ENCODE assay signal across 15 mouse cellular contexts in the genomic region with DNA sequence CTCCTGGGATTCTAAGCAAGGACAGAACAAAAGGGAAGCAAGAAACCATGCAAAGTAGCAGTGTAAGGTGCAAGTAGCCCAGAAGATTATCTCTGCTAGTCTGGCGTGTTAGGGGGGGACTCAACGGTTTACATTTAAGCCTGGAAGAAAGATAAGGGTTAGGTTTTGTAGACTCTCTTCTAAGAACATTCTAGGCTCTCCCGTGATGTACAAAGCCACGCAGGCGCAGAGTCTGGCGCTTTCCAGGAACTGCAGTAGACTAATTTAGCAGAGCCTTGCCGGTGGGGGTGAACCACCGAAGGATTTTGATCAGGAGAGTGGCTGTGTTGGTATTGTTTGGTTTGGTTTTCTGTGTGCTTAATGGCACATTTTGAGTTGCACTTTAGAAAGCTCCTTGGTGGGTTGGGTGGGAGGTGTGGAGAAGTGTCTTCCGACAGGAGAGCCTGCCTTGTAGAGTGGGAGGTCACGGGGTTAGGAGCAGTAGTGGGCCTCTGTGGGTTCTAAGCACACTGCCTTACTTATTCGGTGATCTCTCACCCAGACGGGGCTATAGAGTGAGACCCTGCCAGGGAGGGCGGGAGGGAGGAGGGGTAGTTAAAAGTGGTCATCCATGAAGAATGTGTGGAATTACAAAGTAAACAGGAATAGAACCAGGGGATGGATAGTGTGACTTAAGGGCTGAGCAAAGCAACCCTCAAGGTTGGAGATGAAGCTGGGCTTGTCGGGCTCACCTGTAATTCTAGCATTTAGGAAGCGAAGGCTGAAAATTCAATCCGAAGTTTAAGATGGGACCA. TPM values are rescaled to one million over a fixed set of nuclear protein-coding genes. Genes with fewer than 3 reads are reported as not detected.
A peak's percentile ranks its signal among the peaks of the same experiment; 100 is the strongest.
DNase-seq lines count a peak whose midpoint lies in the region; ATAC-seq and TF ChIP-seq lines count a peak whose summit lies in the region.
"Had no signal": no experiment of that assay in that cellular context is flagged by ENCODE, and none has a peak within 500 bp of the region (broad histone marks: within the 10 kb centered on the region; RNA-seq: fewer than 3 reads in every experiment).

No protein-coding gene starts in this region.

- H3K36me3 ChIP-seq in heart, embryonic 13.5 days, result peaks cover 55% of the 10 kb centered on the region
- peaks cover 29% of the 10 kb centered on the region for H3K36me3 ChIP-seq in lung, embryonic 16.5 days (ENCODE audit: control insufficient read depth, insufficient read depth, low read length)
- peaks cover 11% of the 10 kb centered on the region for H3K36me3 ChIP-seq in liver, postnatal 0 days (replicated peaks; ENCODE audit: insufficient read depth, low read length)

- H3K4me1 ChIP-seq in heart, embryonic 13.5 days, result peaks cover 45% of the 10 kb centered on the region
- peaks cover 34% of the 10 kb centered on the region for H3K4me1 ChIP-seq in lung, embryonic 16.5 days (replicated peaks; ENCODE audit: control insufficient read depth, insufficient read depth, low read length)
- H3K4me1 ChIP-seq in liver, postnatal 0 days (ENCODE audit: insufficient read depth), result peaks cover 3% of the 10 kb centered on the region; the same call in 1 of the 2 replicates
- H3K4me1 ChIP-seq: forebrain, embryonic 12.5 days had no signal

- H3K4me2 ChIP-seq in heart, embryonic 13.5 days, result no peak overlapping the region
- no peak overlapping the region for H3K4me2 ChIP-seq in lung, embryonic 16.5 days (ENCODE audit: low read depth, low read length)
- no peak overlapping the region for H3K4me2 ChIP-seq in liver, postnatal 0 days (ENCODE audit: low read depth, low read length)
- H3K4me2 ChIP-seq: forebrain, embryonic 12.5 days; hindbrain, embryonic 15.5 days had no signal

- DNase-seq in heart, adult 9 months (ENCODE audit: low spot score in 2 of 2), result no peak
- DNase-seq in lung, postnatal 14 days, result no peak
- DNase-seq in liver, postnatal 0 days, result no peak
- DNase-seq in embryo, embryonic 10.5 days (ENCODE audit: low spot score), result no peak
- DNase-seq in spleen, adult 18-20 months, result no peak
- DNase-seq: adrenal gland, postnatal 36 days; cerebellum, adult 8-10 months; gastrocnemius, postnatal 36 days had no signal

- 59% methylated on average over 16 of the region's 16 CpGs for WGBS in heart, embryonic 13.5 days
- 49% methylated on average over 16 of the region's 16 CpGs for WGBS in lung, embryonic 16.5 days
- 59% methylated on average over 16 of the region's 16 CpGs for WGBS in liver, postnatal 0 days (ENCODE audit: insufficient replicate concordance)

- peak overlapping the region; percentile 50; the same call in 1 of the 2 replicates for H3K9ac ChIP-seq in heart, embryonic 13.5 days
- peak overlapping the region; percentile 14; the same call in 1 of the 2 replicates for H3K9ac ChIP-seq in lung, embryonic 16.5 days (ENCODE audit: low read length)
- H3K9ac ChIP-seq in liver, postnatal 0 days (replicated peaks), result no peak overlapping the region
- H3K9ac ChIP-seq: forebrain, embryonic 12.5 days; hindbrain, embryonic 15.5 days had no signal

- TF ChIP-seq CTCF in liver, postnatal 0 days (IDR thresholded peaks at IDR 0.05; ENCODE audit: low read depth), result no peak

- no peak overlapping the region for H3K4me3 ChIP-seq in heart, embryonic 13.5 days
- H3K4me3 ChIP-seq in lung, embryonic 16.5 days (ENCODE audit: low read length), result no peak overlapping the region
- no peak overlapping the region for H3K4me3 ChIP-seq in liver, postnatal 0 days (ENCODE audit: low read depth, low read length)
- H3K4me3 ChIP-seq: forebrain, embryonic 12.5 days; hindbrain, embryonic 15.5 days; layer of hippocampus, adult 2 months had no signal

- no peaks in the 10 kb centered on the region for H3K9me3 ChIP-seq in heart, embryonic 13.5 days
- H3K9me3 ChIP-seq in lung, embryonic 16.5 days (ENCODE audit: control insufficient read depth, low read length), result no peaks in the 10 kb centered on the region
- H3K9me3 ChIP-seq in liver, postnatal 0 days (ENCODE audit: low read length), result no peaks in the 10 kb centered on the region
- H3K9me3 ChIP-seq: forebrain, embryonic 12.5 days; hindbrain, embryonic 15.5 days had no signal

- H3K27me3 ChIP-seq in heart, embryonic 13.5 days (replicated peaks), result no peaks in the 10 kb centered on the region
- no peaks in the 10 kb centered on the region for H3K27me3 ChIP-seq in lung, embryonic 16.5 days (ENCODE audit: control insufficient read depth, insufficient read depth, low read depth, low read length)
- no peaks in the 10 kb centered on the region for H3K27me3 ChIP-seq in liver, postnatal 0 days (ENCODE audit: insufficient read depth, low read length)
- H3K27me3 ChIP-seq: forebrain, embryonic 12.5 days had no signal

- peak overlapping the region; percentile 32; the same call in 1 of the 2 replicates for H3K27ac ChIP-seq in heart, embryonic 13.5 days (replicated peaks)
- H3K27ac ChIP-seq in lung, embryonic 16.5 days (ENCODE audit: low read length), result peak overlapping the region; percentile 73
- no peak overlapping the region for H3K27ac ChIP-seq in liver, postnatal 0 days (ENCODE audit: low read depth)
- H3K27ac ChIP-seq: forebrain, embryonic 12.5 days; hindbrain, embryonic 15.5 days had no signal

- ATAC-seq in heart, embryonic 13.5 days (ENCODE audit: extremely low read depth, insufficient number of reproducible peaks, low FRiP score, low TSS enrichment), result no peak
- ATAC-seq in lung, embryonic 16.5 days (ENCODE audit: low read depth), result peak; percentile 54
- peak; percentile 68 for ATAC-seq in common myeloid progenitor, adult 5-6 weeks (replicated peaks; ENCODE audit: low read depth, poor library complexity, severe bottlenecking)
- peak; percentile 62 for ATAC-seq in liver, postnatal 0 days

- TF ChIP-seq EP300 in liver, postnatal 0 days (IDR thresholded peaks at IDR 0.05; ENCODE audit: low read depth), result peak; percentile 81

RNA-seq across cellular contexts. Expression of a gene that starts 11.5 kb away (rescaled TPM):
- polyA plus RNA-seq in heart, embryonic 13.5 days (2015; fragmentation: Nextera tagmentation; extraction: Ambion mirVana), result 0.11 TPM in 1 of 2 replicates, not detected in the other
- polyA plus RNA-seq in lung, embryonic 16.5 days (2015; fragmentation: Nextera tagmentation; extraction: Ambion mirVana), result 0.87 and 1.4 TPM in 2 replicates
- not detected in 2 replicates for total RNA-seq in common myeloid progenitor, adult 5-6 weeks (2017)
- 0.14 TPM in 1 of 2 replicates, not detected in the other for polyA plus RNA-seq in liver, postnatal 0 days (2015; fragmentation: Nextera tagmentation; extraction: Ambion mirVana)
- total RNA-seq: gastrocnemius, postnatal 36 days had no signal
- polyA plus RNA-seq: embryonic facial prominence, embryonic 11.5 days had no signal

RNA-seq across cellular contexts. Expression of a gene that starts 24.3 kb away (rescaled TPM):
- polyA plus RNA-seq in heart, embryonic 13.5 days (2015; fragmentation: Nextera tagmentation; extraction: Ambion mirVana), result 3.8 and 4.0 TPM in 2 replicates
- 2.2 and 3.4 TPM in 2 replicates for polyA plus RNA-seq in lung, embryonic 16.5 days (2015; fragmentation: Nextera tagmentation; extraction: Ambion mirVana)
- 4.8 and 8.2 TPM in 2 replicates for total RNA-seq in common myeloid progenitor, adult 5-6 weeks (2017)
- polyA plus RNA-seq in liver, postnatal 0 days (2015; fragmentation: Nextera tagmentation; extraction: Ambion mirVana), result 1.2 TPM in 2 replicates

RNA-seq across cellular contexts. Expression of a gene that starts 35.7 kb away (rescaled TPM):
- 9.9 and 13.9 TPM in 2 replicates for polyA plus RNA-seq in heart, embryonic 13.5 days (2015; fragmentation: Nextera tagmentation; extraction: Ambion mirVana)
- polyA plus RNA-seq in lung, embryonic 16.5 days (2015; fragmentation: Nextera tagmentation; extraction: Ambion mirVana), result 12.9 and 15.1 TPM in 2 replicates
- 0.97 and 1.3 TPM in 2 replicates for total RNA-seq in common myeloid progenitor, adult 5-6 weeks (2017)
- 1.9 and 2.1 TPM in 2 replicates for polyA plus RNA-seq in liver, postnatal 0 days (2015; fragmentation: Nextera tagmentation; extraction: Ambion mirVana)

RNA-seq across cellular contexts. Expression of a gene that starts 37.0 kb away (rescaled TPM):
- polyA plus RNA-seq in heart, embryonic 13.5 days (2015; fragmentation: Nextera tagmentation; extraction: Ambion mirVana), result 1.9 and 2.6 TPM in 2 replicates
- polyA plus RNA-seq in lung, embryonic 16.5 days (2015; fragmentation: Nextera tagmentation; extraction: Ambion mirVana), result 2.0 and 3.0 TPM in 2 replicates
- 20.8 and 33.3 TPM in 2 replicates for total RNA-seq in common myeloid progenitor, adult 5-6 weeks (2017)
- polyA plus RNA-seq in liver, postnatal 0 days (2015; fragmentation: Nextera tagmentation; extraction: Ambion mirVana), result 9.9 and 10.4 TPM in 2 replicates
- total RNA-seq: gastrocnemius, postnatal 36 days; layer of hippocampus, adult 2 months had no signal
